Mouse (Mus musculus): Measurements from ENCODE around the gene Ttc7b.
A peak's percentile ranks its signal among the peaks of the same experiment; 100 is the strongest.

Gene Ttc7b

DNA sequence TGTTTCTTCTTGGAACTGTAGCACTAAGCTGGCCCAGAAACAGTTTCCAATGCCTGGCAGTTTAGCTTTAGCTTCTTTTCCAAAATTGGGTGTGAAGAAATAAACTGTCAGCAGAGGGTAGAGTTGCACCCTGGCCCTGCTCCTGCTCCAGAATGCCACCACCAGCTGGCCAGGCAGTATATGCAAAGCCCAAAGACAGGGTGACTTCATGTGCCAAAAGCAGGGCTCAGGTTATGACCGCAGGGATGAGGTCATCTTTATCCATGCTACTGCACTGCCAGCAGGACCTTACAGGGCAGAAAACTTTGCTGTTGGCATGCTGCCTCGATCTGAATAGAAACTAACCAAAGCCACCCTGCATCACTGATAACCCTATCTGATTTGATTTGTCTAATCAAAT, 65.2 kb downstream of the Ttc7b start:
- no peak for DNase-seq (ENCODE audit: low read depth, low spot score)

DNA sequence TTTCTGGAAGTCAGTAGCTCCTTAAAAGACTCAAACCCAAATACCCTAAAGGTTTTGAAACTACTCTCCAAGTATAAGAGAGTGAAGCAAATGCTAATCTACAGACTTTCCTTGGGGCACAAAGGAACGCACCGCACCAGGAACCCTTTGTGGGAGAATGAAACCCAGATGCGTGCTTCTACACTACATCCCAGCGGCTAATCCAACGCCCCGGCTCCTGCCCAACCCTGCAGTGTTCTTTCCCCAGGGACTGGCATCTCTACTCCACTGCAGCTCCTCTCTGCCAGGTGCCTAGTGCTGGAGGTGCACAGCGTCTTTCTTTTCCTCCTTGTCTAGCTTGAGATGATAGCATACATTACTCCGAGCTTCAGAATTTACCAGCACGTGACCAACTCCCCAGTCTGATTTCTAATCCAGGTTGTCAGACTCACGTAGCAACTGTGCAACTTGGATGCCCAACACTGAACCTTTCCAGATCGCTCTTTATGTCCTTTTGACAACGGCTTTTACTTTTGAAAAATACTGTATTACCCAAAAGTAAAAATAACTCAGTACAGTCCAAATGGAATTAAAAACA, 72.8 kb downstream of the Ttc7b start:
- no peak for DNase-seq (ENCODE audit: low read depth, low spot score)

DNA sequence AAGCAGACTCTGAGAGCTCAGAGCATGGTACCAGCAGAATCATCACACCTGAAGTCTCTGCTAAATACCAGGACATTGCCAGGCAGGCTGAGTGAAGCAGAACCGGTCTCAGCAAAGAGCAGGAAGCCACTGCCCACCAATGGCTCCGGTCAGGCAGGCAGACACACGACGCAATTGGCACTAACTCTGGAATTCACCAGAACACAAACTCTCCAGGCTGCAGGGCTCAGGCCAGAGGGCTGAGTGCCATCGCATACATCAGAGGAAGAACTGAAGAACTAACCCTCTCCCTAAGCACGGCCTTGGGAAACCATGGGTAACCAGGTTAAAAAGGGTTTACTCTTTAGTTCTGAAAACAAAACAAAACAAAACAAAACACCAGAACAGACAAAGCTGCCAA, 73.5 kb downstream of the Ttc7b start:
- no peak for DNase-seq (ENCODE audit: low read depth, low spot score)

DNA sequence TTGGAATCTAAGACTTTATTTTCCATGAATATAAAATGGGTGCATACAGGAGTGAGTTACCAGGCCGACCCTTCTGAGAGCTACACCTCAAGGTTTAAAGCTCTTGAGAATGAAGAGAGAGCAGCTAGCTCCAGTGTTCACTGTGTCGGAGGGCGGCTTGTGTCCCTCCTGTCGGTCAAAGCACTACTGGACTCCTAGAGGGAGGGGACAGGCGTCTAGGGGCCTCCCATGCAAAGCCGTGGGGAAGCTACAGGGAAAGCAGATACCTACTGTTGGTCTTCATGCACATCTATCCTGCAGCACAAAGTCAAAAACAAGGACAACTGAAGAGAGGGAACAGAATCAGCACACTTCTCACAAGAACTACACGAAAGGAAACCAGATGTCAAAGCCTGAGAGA, 74.9 kb downstream of the Ttc7b start:
- DNase-seq (ENCODE audit: low read depth, low spot score): no peak

DNA sequence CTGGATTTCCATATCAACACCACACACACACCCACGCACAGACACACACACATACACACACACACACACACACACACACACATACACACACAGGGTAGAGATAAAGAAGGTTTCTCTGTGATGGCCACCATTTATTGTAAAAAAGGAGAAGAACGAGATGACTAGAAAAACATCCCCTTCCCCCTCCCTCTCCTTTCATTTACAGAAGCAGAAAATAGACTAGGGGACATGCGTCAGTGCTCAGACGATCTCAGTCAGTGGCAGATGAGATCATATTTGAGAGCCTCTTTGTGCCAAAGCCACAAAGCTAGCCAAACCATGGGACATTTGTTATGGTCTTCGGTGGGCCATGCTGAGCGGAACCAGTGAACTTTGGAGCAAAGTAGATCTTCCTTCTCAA, 75.4 kb downstream of the Ttc7b start:
- DNase-seq (ENCODE audit: low read depth, low spot score): no peak

DNA sequence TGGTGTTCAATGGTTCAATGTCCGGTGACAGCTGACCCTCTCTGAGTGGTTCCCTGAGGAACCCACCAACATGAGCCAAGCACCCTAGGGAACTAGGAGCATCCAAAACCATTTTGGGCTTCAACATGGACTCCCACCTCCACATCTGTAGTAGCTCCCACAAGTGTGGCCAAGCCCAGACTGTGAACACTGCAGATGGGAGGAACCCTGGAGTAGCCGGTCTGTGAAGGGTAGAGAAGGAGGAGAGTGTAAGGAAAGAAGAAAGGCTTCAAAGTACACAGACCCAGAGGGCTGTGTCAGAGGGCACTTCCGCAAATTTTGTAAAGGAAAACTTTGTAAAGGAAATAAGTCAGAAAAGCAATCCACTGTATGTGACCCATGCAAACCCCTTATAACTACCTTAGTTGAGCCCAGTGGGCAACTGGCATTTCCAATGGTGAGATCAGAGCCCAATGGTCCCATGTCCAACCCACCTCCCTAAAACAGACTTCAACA, 75.9 kb downstream of the Ttc7b start:
- DNase-seq (ENCODE audit: low read depth, low spot score): no peak

DNA sequence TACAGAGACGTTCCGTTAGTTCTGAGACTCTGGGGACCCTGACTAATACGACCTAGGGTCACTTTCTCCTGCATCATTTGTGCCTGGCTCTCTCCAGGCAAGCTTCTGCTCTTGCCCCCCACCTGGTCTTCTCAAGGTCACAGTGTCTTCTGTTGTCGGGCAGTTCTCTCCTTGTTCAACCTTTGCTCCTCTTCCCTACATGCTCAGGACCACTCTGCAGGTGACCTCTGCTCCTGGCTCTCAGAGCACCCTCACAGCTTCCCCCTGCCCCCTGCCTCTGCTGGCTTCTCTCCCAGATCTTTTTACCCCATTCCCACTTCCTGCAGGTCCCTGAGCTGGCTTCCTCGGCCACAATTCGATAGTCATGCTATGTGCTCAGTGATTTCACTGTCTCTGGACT, 77.2 kb downstream of the Ttc7b start:
- DNase-seq (ENCODE audit: low read depth, low spot score): no peak

DNA sequence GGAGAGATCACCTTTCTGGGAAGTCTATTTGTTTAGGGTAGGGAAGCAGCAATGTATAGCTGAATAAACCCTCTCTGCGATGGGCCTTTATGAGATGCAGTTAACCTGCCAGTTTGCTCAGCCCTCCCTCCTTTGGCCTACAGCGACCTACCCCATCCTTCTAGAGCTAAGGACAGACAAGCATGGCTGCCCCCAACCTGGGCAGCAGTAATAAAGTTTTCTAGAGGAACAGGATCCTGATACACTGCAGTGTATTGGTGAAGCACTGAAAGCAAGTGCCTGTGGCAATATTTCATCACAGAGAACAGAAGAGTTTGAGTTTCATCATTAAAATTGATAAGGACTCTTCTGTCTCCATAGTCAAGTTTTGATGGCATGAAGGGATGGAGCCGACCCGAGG, 79.0 kb downstream of the Ttc7b start:
- DNase-seq (ENCODE audit: low read depth, low spot score): no peak

DNA sequence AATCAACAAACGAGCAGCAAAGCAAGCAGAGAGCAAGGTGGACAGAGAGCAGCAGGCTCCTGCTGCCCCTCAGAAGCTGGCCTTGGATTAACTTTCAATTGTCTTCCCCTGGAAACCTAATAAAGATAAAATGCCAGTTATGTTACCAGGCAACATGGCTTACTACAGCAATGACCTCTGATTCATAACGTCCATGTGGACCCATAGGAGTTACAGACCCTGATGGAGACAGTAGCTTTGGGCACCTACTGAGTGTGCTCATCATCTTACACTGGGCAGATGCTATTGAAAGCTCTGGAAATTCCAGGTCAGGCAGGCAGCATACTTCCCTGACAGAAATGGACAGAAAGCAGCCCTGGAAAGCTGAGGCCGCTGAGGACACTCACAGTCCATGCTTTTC, 80.7 kb downstream of the Ttc7b start:
- no peak for DNase-seq (ENCODE audit: low read depth, low spot score)

DNA sequence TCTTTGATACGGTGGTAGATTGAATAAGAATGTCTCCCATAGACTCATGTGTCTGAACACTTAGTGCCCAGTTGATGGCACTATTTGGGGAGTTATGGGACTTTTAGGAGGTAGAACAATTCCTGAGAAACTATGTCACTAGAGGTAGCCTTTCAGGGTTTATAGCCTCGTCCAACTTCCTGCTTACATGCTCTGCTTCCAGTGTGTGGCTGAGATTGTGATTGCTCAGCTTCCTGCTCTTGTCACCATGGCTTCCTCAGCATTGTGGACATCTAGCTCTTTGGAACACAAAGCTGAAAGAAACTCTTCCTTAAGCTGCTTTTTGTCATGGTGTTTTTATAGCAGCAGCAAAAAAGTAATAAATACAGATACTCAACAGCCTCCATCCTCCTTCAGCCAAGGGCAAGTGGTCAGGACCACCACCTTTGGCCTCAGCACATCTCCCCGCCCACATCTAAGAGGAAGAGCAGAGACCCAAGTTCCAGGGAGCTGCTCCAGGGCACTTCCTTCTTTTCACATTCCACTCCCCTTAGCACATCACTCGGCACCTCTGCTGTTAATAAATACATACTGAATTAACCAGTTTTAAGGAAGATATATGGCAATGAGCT, 81.4 kb downstream of the Ttc7b start:
- no peak for DNase-seq (ENCODE audit: low read depth, low spot score)

DNA sequence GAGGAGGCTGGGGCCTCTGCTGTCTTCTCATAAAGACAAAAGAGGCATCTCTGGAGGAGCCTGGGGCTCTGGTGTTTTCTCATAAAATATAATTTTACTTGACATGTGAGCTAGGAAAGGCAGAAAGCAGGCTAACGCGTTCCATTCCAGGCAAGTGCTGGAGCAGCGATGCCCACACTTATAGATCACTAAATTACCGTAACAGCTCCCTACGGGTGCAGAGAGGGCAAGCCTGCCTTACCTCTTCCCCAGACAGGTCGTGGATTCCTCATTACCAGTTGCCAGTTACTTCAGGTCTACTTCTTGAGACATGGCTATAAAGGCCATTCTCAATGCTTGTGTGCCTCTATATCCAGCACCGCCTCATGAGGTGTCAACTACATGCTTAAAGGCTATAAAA, 82.1 kb downstream of the Ttc7b start:
- no peak for DNase-seq (ENCODE audit: low read depth, low spot score)

DNA sequence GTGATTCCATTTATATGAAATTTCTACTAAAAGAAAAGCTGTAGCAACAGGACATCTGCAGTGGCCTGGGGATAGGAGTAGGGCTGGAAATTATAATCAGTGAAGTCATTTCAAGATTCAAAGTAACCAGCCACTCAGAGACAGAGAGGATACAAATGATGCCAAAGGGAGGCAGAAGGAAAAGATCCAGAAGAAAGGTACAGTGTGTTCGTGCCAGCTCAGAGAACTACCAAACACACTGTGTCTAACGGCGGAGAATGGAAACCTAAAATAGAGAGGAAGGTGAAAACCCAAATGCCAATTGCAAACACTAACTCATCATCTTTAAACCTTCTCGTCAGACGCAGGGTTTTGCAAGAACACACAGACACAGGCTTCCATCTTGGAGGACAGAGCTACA, 82.8 kb downstream of the Ttc7b start:
- no peak for DNase-seq (ENCODE audit: low read depth, low spot score)

DNA sequence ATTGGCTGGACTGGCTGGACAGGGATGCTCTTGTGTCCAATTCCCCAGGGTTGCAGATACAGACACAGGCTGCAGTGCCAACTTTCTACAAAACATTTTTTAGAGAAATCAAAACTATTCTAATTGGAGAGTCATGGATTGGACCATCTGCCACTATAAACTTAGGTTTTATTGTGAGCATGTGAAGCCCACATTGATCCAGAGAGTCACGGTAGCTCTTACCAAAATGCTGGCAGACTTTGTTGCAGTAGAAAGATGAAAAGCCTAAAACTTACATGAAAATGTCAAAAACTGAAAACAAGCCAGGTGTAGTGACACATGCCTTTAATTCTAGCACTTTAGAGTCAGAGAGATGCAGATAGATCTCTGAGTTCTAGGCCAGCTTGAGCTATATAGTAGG, 84.9 kb downstream of the Ttc7b start:
- no peak for DNase-seq (ENCODE audit: low read depth, low spot score)

DNA sequence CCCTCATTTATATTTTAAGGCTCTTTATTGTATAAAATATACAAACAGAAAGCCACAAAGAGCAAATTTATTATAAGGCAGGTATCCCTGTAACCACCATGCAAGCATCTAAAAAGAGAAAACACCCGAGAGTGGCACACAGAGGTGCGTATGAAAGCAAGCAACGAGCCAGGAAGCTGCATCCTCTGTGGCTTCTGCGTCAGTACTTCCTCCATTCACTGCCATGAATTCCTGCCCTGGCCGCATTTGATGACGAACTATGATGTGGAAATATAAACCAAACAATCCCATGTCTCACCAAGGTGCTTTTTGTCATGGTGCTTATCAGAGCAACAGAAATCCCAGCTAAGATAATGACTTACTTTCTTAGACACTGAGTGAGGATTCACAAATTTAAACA, 88.8 kb downstream of the Ttc7b start:
- DNase-seq (ENCODE audit: low read depth, low spot score): no peak

DNA sequence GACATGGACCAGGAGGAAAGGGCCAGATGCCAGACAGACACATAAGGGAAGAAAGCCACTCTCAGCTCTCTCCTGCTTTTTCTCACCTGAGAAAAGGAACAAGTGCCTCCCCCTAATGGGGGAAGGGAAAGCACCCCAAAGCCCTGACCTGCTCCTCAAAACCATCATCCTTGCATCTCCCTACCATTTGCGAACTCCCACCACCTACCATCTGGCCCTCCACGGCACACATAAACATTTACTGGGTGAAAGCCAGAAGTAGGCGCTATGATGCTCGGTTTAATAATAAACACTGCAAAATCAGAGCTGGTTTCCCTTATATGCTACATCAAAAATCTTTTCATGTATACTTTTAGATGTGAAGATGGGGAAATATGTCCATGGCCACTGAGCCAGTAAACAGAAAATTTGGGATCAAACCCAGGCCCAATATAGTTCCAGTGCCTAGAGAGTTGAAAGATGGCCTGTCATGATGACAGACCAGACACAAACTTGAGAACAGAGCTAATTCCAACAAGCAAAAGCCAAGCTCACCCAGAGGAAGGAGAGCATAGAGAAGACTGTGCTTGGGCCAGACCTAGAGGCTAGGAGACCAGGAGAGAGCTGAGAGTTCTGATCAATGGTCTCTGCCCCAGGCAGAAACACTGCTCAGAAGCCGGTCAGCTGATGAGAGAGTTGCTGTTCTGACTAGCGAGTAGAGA, 91.1 kb downstream of the Ttc7b start:
- no peak for DNase-seq (ENCODE audit: low read depth, low spot score)

DNA sequence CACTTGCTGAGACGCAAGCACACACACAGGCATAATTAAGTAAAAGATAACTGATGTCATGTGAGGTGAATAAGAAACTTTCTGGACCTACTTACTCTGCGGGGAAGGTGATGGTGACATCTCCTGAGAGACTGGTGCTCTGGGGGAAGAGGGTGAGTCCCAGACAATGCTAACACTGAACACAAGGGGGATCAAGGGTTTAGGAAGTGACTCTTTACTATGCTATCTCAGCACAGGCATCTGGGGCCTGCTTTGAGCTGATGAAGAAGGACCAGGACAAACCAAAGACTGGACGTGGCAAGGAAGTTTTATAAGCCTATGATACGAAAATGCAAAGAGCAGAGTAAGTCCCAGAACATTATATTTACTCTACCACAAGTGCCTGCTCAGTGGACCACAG, 92.4 kb downstream of the Ttc7b start:
- no peak for DNase-seq (ENCODE audit: low read depth, low spot score)

DNA sequence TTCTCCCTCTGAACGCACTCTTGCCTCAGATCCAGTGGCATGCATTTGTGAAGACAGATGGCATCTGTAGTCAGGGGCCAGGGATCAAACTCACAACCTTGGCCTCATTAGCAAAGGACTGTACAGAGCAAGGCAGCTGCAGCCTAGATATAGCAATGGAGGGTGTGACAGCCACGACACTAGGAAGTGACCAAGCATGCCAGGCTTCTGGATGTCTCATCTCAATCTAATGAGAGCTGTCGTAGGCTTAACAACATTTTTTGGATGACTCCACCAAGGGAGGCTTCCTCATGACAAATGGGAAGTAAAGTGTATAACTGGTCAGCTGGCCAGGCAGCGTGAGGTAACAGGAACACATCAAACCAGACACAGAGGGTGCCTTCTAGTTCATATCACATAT, 94.4 kb downstream of the Ttc7b start:
- DNase-seq (ENCODE audit: low read depth, low spot score): no peak

DNA sequence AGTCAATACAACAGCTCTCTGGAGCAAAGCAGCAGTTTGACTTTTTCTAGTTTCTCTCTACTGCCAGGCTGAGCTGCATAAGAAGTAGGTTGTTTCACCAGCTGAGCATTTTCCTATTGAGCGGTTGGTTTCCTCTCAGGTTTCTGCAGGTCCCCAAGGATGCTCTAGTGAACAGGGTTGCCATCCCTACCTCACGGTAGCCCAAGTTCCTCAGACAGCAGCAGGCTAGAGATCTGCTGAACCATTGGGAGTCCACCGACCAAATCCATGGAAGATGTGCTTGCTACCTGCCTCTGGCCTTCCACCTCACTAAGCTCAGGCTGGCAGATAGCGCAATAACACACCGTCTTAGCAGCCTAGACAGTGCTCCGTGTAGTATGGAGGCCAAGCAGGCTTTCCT, 95.6 kb downstream of the Ttc7b start:
- DNase-seq (ENCODE audit: low read depth, low spot score): no peak

DNA sequence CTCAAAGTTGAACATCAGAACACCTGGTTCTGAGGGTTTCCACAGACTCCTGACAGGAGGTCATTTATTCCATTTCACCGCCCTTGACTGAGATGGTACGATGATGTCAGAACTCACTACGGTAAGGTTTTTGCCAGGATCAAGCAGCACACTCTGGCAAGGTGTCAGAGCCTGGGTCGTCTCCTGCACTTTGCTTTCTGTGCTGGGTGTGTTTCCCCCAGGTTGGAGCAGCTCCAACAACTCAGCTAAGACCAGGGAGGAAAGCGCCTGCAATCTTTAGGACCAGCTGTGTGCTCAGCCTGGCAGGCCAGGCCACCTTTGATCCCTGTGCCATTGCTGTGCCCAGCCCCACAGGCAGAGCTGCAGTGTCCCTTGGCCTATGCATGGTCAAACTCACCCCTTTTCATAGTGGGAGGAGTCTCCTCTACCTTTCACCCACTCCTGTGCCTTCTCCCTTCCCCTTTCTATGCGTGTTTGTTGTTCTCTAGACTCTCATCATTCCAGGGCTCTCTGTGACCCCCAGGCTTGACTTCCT, 98.3 kb downstream of the Ttc7b start:
- no peak for DNase-seq (ENCODE audit: low read depth, low spot score)

DNA sequence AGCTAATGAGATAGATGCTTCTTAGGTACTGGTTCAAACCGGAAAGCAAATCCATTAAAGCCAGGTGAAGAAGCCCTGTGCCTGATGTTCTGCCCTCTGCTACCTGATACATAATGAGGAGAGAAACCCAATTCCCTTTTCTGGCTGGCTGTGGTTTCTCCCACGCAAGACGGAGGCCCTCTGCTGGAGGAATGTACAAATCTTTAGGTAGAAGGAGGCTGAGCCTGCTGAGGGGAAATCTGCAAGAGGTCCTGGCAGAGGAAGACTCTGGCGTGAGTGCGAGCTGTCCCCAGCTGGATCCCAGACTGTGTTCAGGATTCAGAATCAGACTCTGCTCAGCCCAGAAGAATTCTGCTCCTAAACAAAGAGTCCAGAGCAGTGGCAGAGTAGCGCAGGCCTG, 99.1 kb downstream of the Ttc7b start:
- DNase-seq (ENCODE audit: low read depth, low spot score): peak; percentile 35

DNA sequence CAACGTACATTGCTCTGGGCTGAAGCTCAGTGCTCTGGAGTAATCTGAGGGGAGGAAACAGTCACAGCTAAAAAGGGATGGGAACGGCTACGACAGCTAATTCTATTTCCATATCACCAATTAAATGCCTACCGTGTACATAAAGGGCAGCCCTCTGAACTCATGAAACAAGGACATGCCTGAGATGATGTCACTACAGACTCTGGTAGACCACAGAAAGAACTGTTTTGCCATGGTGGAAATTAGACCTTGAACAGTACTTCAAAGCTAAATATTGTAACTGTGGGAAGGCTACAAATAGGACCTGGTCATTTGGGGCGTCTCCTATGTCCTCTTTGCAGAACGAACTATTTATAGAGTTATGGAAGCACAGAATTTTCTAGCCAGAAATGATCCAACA, 99.7 kb downstream of the Ttc7b start:
- DNase-seq (ENCODE audit: low read depth, low spot score): no peak

DNA sequence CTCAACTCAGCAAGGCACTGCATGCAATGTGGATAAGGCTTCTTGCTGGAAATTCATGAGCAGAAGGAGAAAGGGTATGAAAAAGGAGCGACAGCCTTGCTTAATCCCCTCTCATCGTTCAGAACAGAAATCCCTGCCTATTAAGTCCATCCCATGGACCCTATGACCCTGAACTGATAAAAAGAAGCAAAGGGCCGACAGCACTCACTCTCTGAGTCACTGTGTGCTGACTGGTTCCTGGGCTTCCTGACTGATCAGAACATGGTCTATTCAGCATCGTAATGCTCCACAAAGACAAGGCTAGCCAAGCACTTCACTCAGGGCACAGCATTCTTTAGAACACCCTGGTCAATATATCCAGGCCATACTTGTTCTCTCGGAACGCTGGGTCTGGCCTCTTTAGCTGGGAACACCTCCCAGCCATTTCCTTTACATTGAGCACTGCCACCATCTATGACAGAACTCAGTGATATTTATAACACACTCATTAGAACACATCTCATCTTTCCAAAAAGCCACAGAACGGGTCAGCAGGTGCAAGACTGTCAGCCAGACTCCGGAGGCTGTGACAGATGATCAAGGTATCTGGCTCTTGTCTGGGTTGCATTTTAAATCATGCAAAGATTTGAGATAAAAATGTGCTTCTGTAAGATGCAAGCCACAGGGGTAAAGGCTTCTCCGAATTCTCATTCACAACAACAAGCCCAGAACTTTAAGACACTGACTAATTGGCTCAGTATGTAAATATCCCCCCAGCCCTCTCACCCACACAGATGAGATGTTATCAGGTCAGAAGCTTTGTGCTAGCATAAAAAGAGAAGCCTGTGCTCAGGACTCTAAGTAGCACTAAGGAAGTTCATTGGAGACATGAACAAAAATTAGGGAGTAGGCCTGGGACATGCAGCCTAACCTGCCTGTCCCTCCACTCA, 100.4 kb downstream of the Ttc7b start:
- DNase-seq (ENCODE audit: low read depth, low spot score): no peak

All from forelimb bud, embryonic 11.5 days (tissue).